Mouse (Mus musculus) hindbrain, embryonic 15.5 days (tissue): ENCODE data around the gene Atxn2l. TPM values are rescaled to one million over a fixed set of nuclear protein-coding genes. Genes with fewer than 3 reads are reported as not detected.

ENCODE experiments used
- ATAC-seq: fragments of 200-750 bp; cut with Nextera tagmentation; 2 replicates; pipeline ENCODE4 v1.8.0; 2017; ENCODE audit warnings: low read depth, moderate number of reproducible peaks, moderate TSS enrichment; ENCODE audit not compliant: low FRiP score
- H3K27ac ChIP-seq: fragments of 300-500 bp; sonication (generic); replicated peaks from 2 replicates; pipeline ENCODE4 v1.5.1; 2015; ENCODE audit warnings: mild to moderate bottlenecking, inconsistent platforms
- H3K27me3 ChIP-seq: fragments of 300-500 bp; sonication (generic); 2 replicates; pipeline ENCODE4 v1.6.1; 2015; ENCODE audit warnings: control low read depth, inconsistent platforms
- H3K36me3 ChIP-seq: fragments of 300-500 bp; sonication (generic); 2 replicates; pipeline ENCODE4 v1.6.1; 2015; ENCODE audit warnings: control low read depth, inconsistent platforms
- H3K4me1 ChIP-seq: fragments of 300-500 bp; sonication (generic); replicated peaks from 2 replicates; pipeline ENCODE4 v1.6.1; 2015; ENCODE audit warnings: control low read depth, inconsistent platforms
- H3K4me2 ChIP-seq: fragments of 300-500 bp; sonication (generic); 2 replicates; pipeline ENCODE4 v1.6.1; 2015; ENCODE audit warnings: moderate library complexity, mild to moderate bottlenecking, inconsistent platforms
- H3K4me3 ChIP-seq: fragments of 300-500 bp; sonication (generic); 2 replicates; pipeline ENCODE4 v1.5.1; 2015; ENCODE audit warnings: mild to moderate bottlenecking, inconsistent platforms
- H3K9ac ChIP-seq: fragments of 300-500 bp; sonication (generic); 2 replicates; pipeline ENCODE4 v1.6.1; 2015; ENCODE audit warnings: inconsistent platforms
- H3K9me3 ChIP-seq: fragments of 300-500 bp; sonication (generic); 2 replicates; pipeline ENCODE4 v1.6.1; 2016; ENCODE audit warnings: control low read depth, inconsistent platforms
- WGBS: fragments of 180-500 bp; shearing (Covaris S2); methylation state at CpG from one replicate; pipeline ENCODE4 v1.1.7; 2015; 5-methylcytosine and 5-hydroxymethylcytosine counted together
- polyA plus RNA-seq: library from polyadenylated mRNA; unstranded; fragments of >200 nt; fragmentation: Nextera tagmentation; extraction: Ambion mirVana; gene quantifications from 2 replicates; pipeline ENCODE4 v1.2.1, GENCODE M21; 2015

The Atxn2l gene
- polyA plus RNA-seq, 1 experiment from 2014 or later: 75.7 TPM

- Histone ChIP-seq H3K4me3 (no peak overlapping the region), H3K9me3 (no peaks in the 10 kb centered on the region), H3K27me3 (no peaks in the 10 kb centered on the region), H3K4me2 (no peak overlapping the region), H3K4me1 (peaks cover 5% of the 10 kb centered on the region; the same call in 1 of the 2 replicates), H3K27ac (no peak overlapping the region), H3K9ac (no peak overlapping the region), H3K36me3 (peaks cover 59% of the 10 kb centered on the region)
- 92% methylated on average over 18 of the region's 18 CpGs for WGBS
- ATAC-seq: no peak
Measured at GRCm38 (mm10) chr7:126467834-126468627, 35.2 kb downstream of the Atxn2l start.

GRCm38 (mm10) chr7:126467271-126467670 lies 36.0 kb downstream of the Atxn2l start:
- no peaks in the 10 kb centered on the region for H3K4me1 ChIP-seq
- WGBS: 76% methylated on average over 5 of the region's 5 CpGs
- no peak for ATAC-seq
- no peak overlapping the region for H3K9ac ChIP-seq
- no peaks in the 10 kb centered on the region for H3K9me3 ChIP-seq
- no peak overlapping the region for H3K4me2 ChIP-seq
- peaks cover 58% of the 10 kb centered on the region for H3K36me3 ChIP-seq
- H3K27me3 ChIP-seq: no peaks in the 10 kb centered on the region
- no peak overlapping the region for H3K4me3 ChIP-seq
- H3K27ac ChIP-seq: no peak overlapping the region

GRCm38 (mm10) chr7:126466707-126467106 lies 36.5 kb downstream of the Atxn2l start:
- ATAC-seq: no peak
- WGBS: 89% methylated on average over 5 of the region's 5 CpGs
- H3K4me1 ChIP-seq: no peaks in the 10 kb centered on the region
- H3K4me3 ChIP-seq: no peak overlapping the region
- H3K9ac ChIP-seq: no peak overlapping the region
- no peaks in the 10 kb centered on the region for H3K9me3 ChIP-seq
- no peak overlapping the region for H3K4me2 ChIP-seq
- H3K27me3 ChIP-seq: no peaks in the 10 kb centered on the region
- H3K36me3 ChIP-seq: peaks cover 53% of the 10 kb centered on the region
- no peak overlapping the region for H3K27ac ChIP-seq

- 82% methylated on average over 9 of the region's 9 CpGs for WGBS
- no peak overlapping the region for H3K4me3 ChIP-seq
- ATAC-seq: no peak
- no peak overlapping the region for H3K4me2 ChIP-seq
- no peak overlapping the region for H3K27ac ChIP-seq
- no peaks in the 10 kb centered on the region for H3K27me3 ChIP-seq
- H3K4me1 ChIP-seq: no peaks in the 10 kb centered on the region
- H3K9me3 ChIP-seq: no peaks in the 10 kb centered on the region
- no peak overlapping the region for H3K9ac ChIP-seq
- H3K36me3 ChIP-seq: peaks cover 47% of the 10 kb centered on the region
Measured at GRCm38 (mm10) chr7:126466116-126466515, 37.1 kb downstream of the Atxn2l start.

GRCm38 (mm10) chr7:126465246-126466030 lies 37.8 kb downstream of the Atxn2l start:
- H3K9ac ChIP-seq: no peak overlapping the region
- H3K27me3 ChIP-seq: no peaks in the 10 kb centered on the region
- WGBS: 70% methylated on average over 7 of the region's 7 CpGs
- H3K4me2 ChIP-seq: no peak overlapping the region
- H3K36me3 ChIP-seq: peaks cover 42% of the 10 kb centered on the region
- H3K27ac ChIP-seq: no peak overlapping the region
- no peaks in the 10 kb centered on the region for H3K4me1 ChIP-seq
- no peaks in the 10 kb centered on the region for H3K9me3 ChIP-seq
- ATAC-seq: no peak
- H3K4me3 ChIP-seq: no peak overlapping the region

- 45% methylated on average over 5 of the region's 5 CpGs for WGBS
- ATAC-seq: no peak
Measured at GRCm38 (mm10) chr7:126464836-126465235, 38.4 kb downstream of the Atxn2l start.

DNA sequence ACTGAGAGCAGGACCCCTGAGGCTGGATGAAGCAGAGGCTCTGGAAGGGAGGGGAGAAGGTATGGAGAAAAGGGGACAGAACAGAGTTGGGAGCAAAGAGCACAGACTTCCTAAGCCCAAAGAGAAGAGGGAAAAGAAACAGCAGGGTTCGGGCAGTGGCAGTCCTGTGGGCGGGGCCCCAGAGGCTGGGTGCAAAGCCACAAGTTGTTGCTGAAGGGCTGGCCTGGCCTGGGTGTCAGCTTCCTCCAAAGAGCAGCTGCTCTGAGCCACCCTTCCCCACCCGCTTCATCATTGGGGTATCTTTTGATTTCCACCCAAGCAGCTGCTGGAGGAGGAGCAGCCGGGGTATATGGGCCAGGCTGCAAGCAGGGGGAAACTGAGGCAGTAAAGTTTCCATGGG lies 39.1 kb downstream of the Atxn2l start:
- no peak overlapping the region for H3K4me3 ChIP-seq
- ATAC-seq: no peak
- no peaks in the 10 kb centered on the region for H3K9me3 ChIP-seq
- peaks cover 30% of the 10 kb centered on the region for H3K36me3 ChIP-seq
- H3K4me2 ChIP-seq: no peak overlapping the region
- no peak overlapping the region for H3K9ac ChIP-seq
- H3K27ac ChIP-seq: no peak overlapping the region
- WGBS: 68% methylated on average over 4 of the region's 4 CpGs
- H3K27me3 ChIP-seq: no peaks in the 10 kb centered on the region
- H3K4me1 ChIP-seq: no peaks in the 10 kb centered on the region

More at GRCm38 (mm10) chr7:126464836-126465235, 38.4 kb downstream of the Atxn2l start:
- no peak overlapping the region for H3K4me3 ChIP-seq
- H3K4me2 ChIP-seq: no peak overlapping the region
- no peaks in the 10 kb centered on the region for H3K27me3 ChIP-seq
- no peak overlapping the region for H3K9ac ChIP-seq
- no peaks in the 10 kb centered on the region for H3K9me3 ChIP-seq
- no peaks in the 10 kb centered on the region for H3K4me1 ChIP-seq
- H3K27ac ChIP-seq: no peak overlapping the region
- peaks cover 37% of the 10 kb centered on the region for H3K36me3 ChIP-seq

GRCm38 (mm10) chr7:126463547-126463946 lies 39.7 kb downstream of the Atxn2l start:
- no peak overlapping the region for H3K4me2 ChIP-seq
- H3K4me3 ChIP-seq: no peak overlapping the region
- WGBS: 71% methylated on average over 4 of the region's 4 CpGs
- H3K9me3 ChIP-seq: no peaks in the 10 kb centered on the region
- H3K4me1 ChIP-seq: no peaks in the 10 kb centered on the region
- no peak overlapping the region for H3K9ac ChIP-seq
- peaks cover 24% of the 10 kb centered on the region for H3K36me3 ChIP-seq
- no peak overlapping the region for H3K27ac ChIP-seq
- no peak for ATAC-seq
- no peaks in the 10 kb centered on the region for H3K27me3 ChIP-seq

- 43% methylated on average over 5 of the region's 5 CpGs for WGBS
- ATAC-seq: no peak
- Histone ChIP-seq H3K9ac (no peak within 1 kb of the TSS), H3K27ac (no peak within 1 kb of the TSS), H3K4me1 (no peaks in the 10 kb centered on the region), H3K36me3 (peaks cover 18% of the 10 kb centered on the region), H3K4me2 (no peak within 1 kb of the TSS), H3K9me3 (no peaks in the 10 kb centered on the region), H3K4me3 (no peak within 1 kb of the TSS), H3K27me3 (no peaks in the 10 kb centered on the region)
Measured at GRCm38 (mm10) chr7:126463004-126463403, 40.2 kb downstream of the Atxn2l start, which contains the start of gene Atp2a1. Gene Atp2a1 (minus strand): TSS chr7:126463108.

DNA sequence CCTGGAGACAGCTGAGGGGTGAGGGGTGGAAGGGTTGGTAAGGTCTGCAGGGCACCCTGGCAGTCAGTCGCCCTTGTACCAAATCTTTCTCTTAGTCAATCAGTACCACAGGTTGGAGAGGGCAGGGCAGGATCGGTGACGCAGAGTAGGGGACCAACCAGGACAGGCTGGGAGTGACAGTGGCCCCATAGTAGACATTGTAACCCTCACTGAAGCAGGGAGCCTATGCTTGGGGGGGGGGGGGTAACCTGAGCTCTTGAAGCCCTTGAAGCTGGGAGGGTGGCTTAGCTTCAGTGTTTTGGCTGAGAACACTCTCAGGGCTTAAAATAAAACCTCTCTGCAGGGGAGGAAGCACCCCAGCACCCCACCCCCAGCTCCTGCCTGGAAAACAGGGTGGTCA lies 41.6 kb downstream of the Atxn2l start:
- Histone ChIP-seq H3K4me2 (no peak overlapping the region), H3K27me3 (no peaks in the 10 kb centered on the region), H3K9me3 (no peaks in the 10 kb centered on the region), H3K36me3 (peaks cover 5% of the 10 kb centered on the region), H3K4me1 (no peaks in the 10 kb centered on the region), H3K4me3 (no peak overlapping the region), H3K27ac (no peak overlapping the region), H3K9ac (no peak overlapping the region)
- 61% methylated on average over 3 of the region's 3 CpGs for WGBS
- no peak for ATAC-seq

DNA sequence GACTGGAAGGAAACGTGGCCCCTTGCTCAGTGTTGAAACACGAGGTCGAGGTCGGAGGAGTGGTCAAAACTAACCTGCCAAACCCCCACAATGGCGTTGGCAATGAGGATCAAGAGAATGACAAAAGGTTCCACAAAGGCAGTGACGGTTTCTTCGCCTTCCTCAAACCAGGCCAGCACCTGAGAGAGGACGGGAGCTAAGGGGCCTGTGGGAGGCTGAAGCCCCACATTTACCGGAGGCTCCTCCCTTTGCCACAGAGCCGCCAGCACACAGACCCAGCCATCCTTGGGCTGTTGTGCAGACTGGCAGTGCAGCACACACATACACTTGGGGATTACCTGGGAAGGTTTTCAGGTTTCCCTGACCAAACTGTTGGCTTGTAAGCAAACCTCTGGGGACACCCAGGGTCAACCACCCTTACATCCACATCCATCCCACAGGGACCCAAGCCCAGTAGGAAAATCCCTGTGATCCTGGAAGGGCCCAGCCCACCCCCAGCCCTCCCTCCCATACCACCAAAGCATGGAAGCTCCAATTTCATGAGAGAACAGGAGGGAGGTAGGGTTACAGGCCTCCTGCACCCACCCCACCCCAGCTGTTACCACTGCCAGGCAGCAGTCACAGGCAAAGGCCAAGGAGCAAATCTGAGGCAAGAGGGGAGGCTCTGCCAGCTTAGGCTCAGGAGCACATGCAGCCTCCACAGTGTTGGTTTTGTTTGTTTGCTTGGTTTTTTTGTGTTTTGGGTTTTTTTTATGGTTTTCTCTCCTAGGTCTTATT lies 42.4 kb downstream of the Atxn2l start:
- Histone ChIP-seq H3K36me3 (no peaks in the 10 kb centered on the region), H3K9me3 (no peaks in the 10 kb centered on the region), H3K27me3 (no peaks in the 10 kb centered on the region), H3K4me3 (no peak overlapping the region), H3K4me2 (no peak overlapping the region), H3K27ac (no peak overlapping the region), H3K9ac (no peak overlapping the region), H3K4me1 (no peaks in the 10 kb centered on the region)
- no peak for ATAC-seq
- 56% methylated on average over 10 of the region's 10 CpGs for WGBS
